Mouse (Mus musculus) forebrain, embryonic 12.5 days (tissue): ENCODE results near the gene Atp5h. TPM values are rescaled to one million over a fixed set of nuclear protein-coding genes. Genes with fewer than 3 reads are reported as not detected.

Experiments used
- ATAC-seq: fragments of 200-750 bp; cut with Nextera tagmentation; 2 replicates; pipeline ENCODE4 v1.8.0; 2017; ENCODE audit warnings: moderate TSS enrichment; ENCODE audit not compliant: low FRiP score
- H3K27ac ChIP-seq: fragments of 300-500 bp; sonication (generic); 2 replicates; pipeline ENCODE4 v1.5.1; 2016; ENCODE audit warnings: mild to moderate bottlenecking
- H3K27me3 ChIP-seq: fragments of 300-500 bp; sonication (generic); 2 replicates; pipeline ENCODE4 v1.6.1; 2016; ENCODE audit warnings: mild to moderate bottlenecking
- H3K36me3 ChIP-seq: fragments of 300-500 bp; sonication (generic); replicated peaks from 2 replicates; pipeline ENCODE4 v1.6.1; 2016; ENCODE audit warnings: mild to moderate bottlenecking
- H3K4me1 ChIP-seq: fragments of 300-500 bp; sonication (generic); 2 replicates; pipeline ENCODE4 v1.6.1; 2016
- H3K4me2 ChIP-seq: fragments of 300-500 bp; sonication (generic); 2 replicates; pipeline ENCODE4 v1.6.1; 2016; ENCODE audit warnings: mild to moderate bottlenecking, moderate library complexity
- H3K4me3 ChIP-seq: fragments of 300-500 bp; sonication (generic); replicated peaks from 2 replicates; pipeline ENCODE4 v1.5.1; 2016; ENCODE audit warnings: mild to moderate bottlenecking
- H3K9ac ChIP-seq: fragments of 300-500 bp; sonication (generic); 2 replicates; pipeline ENCODE4 v1.6.1; 2016; ENCODE audit warnings: mild to moderate bottlenecking
- H3K9me3 ChIP-seq: fragments of 300-500 bp; sonication (generic); 2 replicates; pipeline ENCODE4 v1.6.1; 2016
- WGBS: fragments of 180-500 bp; shearing (Covaris S2); methylation state at CpG from one replicate; pipeline ENCODE4 v1.1.7; 2016; 5-methylcytosine and 5-hydroxymethylcytosine counted together
- microRNA-seq: library from miRNA; unstranded; fragments of <30 nt; microRNA quantifications from one replicate; pipeline ENCODE4, GENCODE M21; 2017
- polyA plus RNA-seq: library from polyadenylated mRNA; unstranded; fragments of >200 nt; fragmentation: Nextera tagmentation; extraction: Ambion mirVana; gene quantifications from 2 replicates; pipeline ENCODE4 v1.2.1, GENCODE M21; 2016

Gene Atp5h
- polyA plus RNA-seq, 1 experiment from 2014 or later: 857 TPM

DNA sequence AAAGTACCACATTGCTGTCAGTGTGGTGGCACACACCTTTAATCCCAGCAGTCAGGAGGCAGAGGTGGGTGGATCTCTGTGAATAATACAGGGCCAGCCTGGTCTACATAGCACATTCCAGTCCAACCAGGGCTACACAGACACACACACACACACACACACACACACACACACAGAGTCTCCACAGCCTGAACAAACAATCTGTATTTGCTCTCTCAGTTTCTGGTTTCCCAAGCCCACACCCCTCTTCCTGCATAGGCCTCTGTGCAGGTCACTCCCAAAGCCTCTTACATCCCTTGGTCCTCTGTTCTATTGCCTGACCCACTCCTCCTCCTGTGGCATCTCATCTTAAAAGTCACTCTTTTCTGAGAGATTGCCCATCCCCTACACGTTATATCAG lies 47.7 kb downstream of the Atp5h start:
- no peak overlapping the region for H3K27ac ChIP-seq
- no peaks in the 10 kb centered on the region for H3K9me3 ChIP-seq

DNA sequence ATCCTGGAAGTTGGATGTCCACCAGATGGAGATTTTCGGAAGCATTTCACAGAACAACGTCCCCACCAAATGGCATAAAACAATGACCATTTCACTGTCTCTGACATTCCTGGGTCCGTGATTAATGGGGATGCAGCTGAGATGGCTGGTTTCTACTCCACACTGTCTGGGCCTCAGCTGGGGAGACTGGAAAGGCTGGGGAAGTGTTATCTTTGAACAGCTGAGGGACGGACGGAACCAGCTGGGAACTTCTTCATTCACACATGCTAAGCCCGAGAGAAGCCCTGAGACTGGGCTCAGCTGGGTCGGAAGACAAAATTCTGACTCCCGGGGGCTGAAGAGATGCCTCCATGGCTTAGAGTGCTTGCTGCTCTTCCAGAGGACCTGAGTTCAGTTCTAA lies 48.4 kb downstream of the Atp5h start:
- Histone ChIP-seq H3K9ac (no peak overlapping the region), H3K9me3 (no peaks in the 10 kb centered on the region), H3K27ac (no peak overlapping the region), H3K4me1 (peaks cover 28% of the 10 kb centered on the region), H3K4me2 (no peak overlapping the region), H3K4me3 (no peak overlapping the region), H3K27me3 (peaks cover 52% of the 10 kb centered on the region), H3K36me3 (no peaks in the 10 kb centered on the region)
- ATAC-seq: no peak
- WGBS: 70% methylated on average over 8 of the region's 8 CpGs

More for the DNA sequence above, 47.7 kb downstream of the Atp5h start:
- Histone ChIP-seq H3K27me3 (peaks cover 53% of the 10 kb centered on the region), H3K4me3 (no peak overlapping the region), H3K36me3 (no peaks in the 10 kb centered on the region), H3K4me1 (peaks cover 22% of the 10 kb centered on the region), H3K4me2 (no peak overlapping the region), H3K9ac (no peak overlapping the region)
- WGBS: 74% methylated on average over 1 of the region's 1 CpGs
- ATAC-seq: no peak

DNA sequence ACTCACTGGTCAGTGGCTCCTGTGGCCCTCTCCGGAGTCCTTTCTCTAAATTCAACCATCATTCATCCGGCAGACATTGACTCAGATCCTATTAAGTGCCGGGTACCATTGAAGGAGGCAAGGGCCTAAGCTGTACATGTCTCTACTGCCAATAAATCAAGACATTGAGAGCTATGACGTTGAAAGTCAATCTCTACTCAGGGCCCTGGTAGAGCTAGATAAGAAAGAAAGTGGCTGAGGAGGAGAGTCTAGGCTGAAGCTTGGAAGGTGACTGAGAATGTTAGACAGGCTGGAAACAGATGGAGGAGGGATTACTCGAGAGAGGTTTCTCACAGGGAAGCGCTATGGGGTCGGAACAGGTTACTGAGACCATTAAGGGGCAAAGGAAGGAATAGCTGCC lies 49.4 kb downstream of the Atp5h start:
- WGBS: 63% methylated on average over 7 of the region's 7 CpGs
- Histone ChIP-seq H3K9me3 (no peaks in the 10 kb centered on the region), H3K4me2 (no peak overlapping the region), H3K36me3 (no peaks in the 10 kb centered on the region), H3K9ac (no peak overlapping the region), H3K27ac (no peak overlapping the region), H3K4me1 (peaks cover 35% of the 10 kb centered on the region), H3K4me3 (no peak overlapping the region), H3K27me3 (peaks cover 51% of the 10 kb centered on the region)
- no peak for ATAC-seq

DNA sequence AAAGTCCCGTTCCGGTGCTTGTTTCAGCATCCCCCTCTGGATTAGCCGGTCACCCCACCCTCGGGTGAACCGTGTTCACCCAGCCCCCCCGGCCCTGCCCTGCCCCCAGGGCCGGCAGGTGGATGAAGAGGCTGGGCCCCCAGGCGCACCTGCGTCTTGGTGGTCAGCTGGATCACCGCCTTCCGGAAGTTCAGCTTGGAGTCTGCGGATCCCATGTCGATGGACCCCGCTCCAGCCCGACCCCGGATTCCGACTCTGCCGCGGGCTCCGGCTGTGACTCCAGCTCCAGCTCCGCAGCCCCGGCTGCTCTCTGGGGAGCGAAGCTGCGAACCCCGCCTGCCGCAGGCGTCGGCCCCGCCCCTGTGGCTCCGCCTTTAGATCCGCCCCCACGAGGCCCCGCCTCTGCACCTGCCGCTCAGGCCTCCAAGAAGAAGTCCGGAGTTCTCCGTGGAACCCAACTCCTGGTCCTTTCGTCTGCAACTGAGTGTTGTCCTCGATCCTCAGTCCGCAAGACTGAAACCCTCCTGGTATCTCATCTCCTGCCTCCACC lies 52.3 kb downstream of the Atp5h start, which contains the start of gene Hid1:
TSS of gene Hid1 (minus strand) at position 362 of the 550 bp plus-strand sequence.
- H3K27me3 ChIP-seq: peaks cover 29% of the 10 kb centered on the region

DNA sequence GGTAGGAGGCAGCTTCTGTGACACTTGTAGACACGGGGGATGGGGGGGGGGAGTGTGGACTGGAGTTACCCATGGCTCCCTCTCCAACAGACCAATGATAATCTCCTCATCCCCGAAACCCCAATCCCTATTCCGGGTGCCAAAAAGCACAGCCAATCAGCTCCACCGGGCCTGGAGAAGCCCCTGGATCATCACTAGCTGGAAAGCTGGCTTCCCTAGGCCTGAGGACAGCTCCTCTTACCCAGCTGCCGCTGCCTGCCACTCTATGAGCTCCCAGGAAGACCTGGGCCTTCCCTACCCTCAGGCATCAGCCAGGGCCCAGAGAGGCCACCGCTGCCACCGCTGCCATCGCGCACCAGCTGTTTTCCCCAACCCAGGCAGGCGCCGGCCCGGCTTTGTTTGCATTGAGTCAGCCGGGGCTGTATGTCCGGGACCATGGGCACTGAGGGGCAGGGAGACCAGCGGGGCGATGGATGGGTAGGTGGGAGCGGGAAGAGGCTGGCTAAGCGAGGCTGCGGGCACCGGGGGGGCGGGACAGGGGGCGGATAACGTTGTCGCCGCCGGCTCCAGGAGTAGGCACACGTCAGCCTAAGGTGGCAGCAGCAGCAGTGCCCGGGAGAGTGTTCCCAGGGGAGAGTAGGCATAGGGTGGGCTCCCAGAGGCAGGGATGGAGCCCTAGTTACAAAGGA lies 52.9 kb downstream of the Atp5h start:
- Histone ChIP-seq H3K9ac (peak overlapping the region; percentile 78), H3K27ac (peak overlapping the region; percentile 68), H3K36me3 (no peaks in the 10 kb centered on the region), H3K27me3 (peaks cover 26% of the 10 kb centered on the region), H3K4me3 (peak overlapping the region; percentile 70), H3K9me3 (no peaks in the 10 kb centered on the region), H3K4me2 (peak overlapping the region; percentile 97), H3K4me1 (peaks cover 24% of the 10 kb centered on the region)
- ATAC-seq: peak; percentile 68
- WGBS: 2% methylated on average over 27 of the region's 28 CpGs

More for the DNA sequence above, 52.3 kb downstream of the Atp5h start, which contains the start of gene Hid1:
- no peaks in the 10 kb centered on the region for H3K36me3 ChIP-seq
- under 1% methylated on average over 39 of the region's 39 CpGs for WGBS
- peak within 1 kb of the TSS; percentile 68 for H3K27ac ChIP-seq
- ATAC-seq: peak; percentile 92
- peak within 1 kb of the TSS; percentile 70 for H3K4me3 ChIP-seq
- no peaks in the 10 kb centered on the region for H3K9me3 ChIP-seq
- peak within 1 kb of the TSS; percentile 78 for H3K9ac ChIP-seq
- peak within 1 kb of the TSS; percentile 97 for H3K4me2 ChIP-seq
- peaks cover 24% of the 10 kb centered on the region for H3K4me1 ChIP-seq

DNA sequence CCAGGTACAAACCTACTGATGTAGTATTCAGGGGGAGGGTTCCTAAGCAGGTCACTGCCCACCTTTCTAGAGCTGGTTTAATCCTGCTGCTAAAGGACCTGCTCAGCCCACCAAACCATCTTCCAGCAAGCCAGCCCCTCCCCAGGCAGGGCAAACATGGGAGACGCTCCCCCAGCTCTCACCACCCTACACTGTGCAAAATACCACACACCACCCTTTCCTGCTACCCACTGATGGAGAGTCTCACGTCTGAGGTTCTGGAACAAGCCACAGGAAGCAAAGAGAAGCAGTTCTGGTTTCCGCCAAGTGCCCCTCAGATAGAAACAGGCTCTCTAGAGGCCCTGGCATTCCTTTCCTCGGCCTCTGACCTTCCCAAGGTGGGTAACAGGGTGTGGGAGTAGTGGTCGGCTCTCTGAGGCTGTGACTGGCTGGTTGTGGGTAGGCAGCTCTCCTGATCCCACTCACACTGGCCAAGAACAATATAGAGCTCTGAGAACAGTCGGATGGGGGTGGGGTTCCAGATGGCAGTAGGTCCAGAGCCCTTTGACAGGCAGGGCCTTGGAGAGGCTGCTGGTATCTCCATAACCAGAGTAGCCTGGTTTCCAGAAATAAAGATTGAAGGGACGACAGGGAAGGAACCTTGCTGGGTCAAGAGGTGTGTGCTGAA lies 53.6 kb downstream of the Atp5h start:
- ATAC-seq: peak; percentile 16; the same call in 1 of the 2 replicates
- peak overlapping the region; percentile 97 for H3K4me2 ChIP-seq
- peaks cover 21% of the 10 kb centered on the region; the same call in 1 of the 2 replicates for H3K27me3 ChIP-seq
- H3K9me3 ChIP-seq: no peaks in the 10 kb centered on the region
- peak overlapping the region; percentile 70 for H3K4me3 ChIP-seq
- H3K27ac ChIP-seq: 0 out of 2 replicates have a peak overlapping the region, but pooled peaks have one; percentile 25
- peak overlapping the region; percentile 78 for H3K9ac ChIP-seq
- peaks cover 24% of the 10 kb centered on the region for H3K4me1 ChIP-seq
- WGBS: 42% methylated on average over 7 of the region's 7 CpGs
- H3K36me3 ChIP-seq: no peaks in the 10 kb centered on the region

Small RNA genes within 50 kb of the gene (microRNA-seq; reads per million reads assigned to microRNA genes)
- gene Mir3968: not detected

Other genes starting within 250 kb of the Atp5h start
- 7.9 and 8.4 TPM in 2 replicates for gene Tmem104, start 232.5 kb downstream of the Atp5h start, polyA plus RNA-seq
- gene Nat9, start 232.1 kb downstream of the Atp5h start, polyA plus RNA-seq: 16.0 and 16.6 TPM in 2 replicates
- 0.08 TPM in 1 of 2 replicates, not detected in the other for gene Grin2c, start 152.7 kb downstream of the Atp5h start, polyA plus RNA-seq
- gene Fdxr, start 142.9 kb downstream of the Atp5h start, polyA plus RNA-seq: 16.9 and 17.4 TPM in 2 replicates
- gene Fads6, start 122.3 kb downstream of the Atp5h start, polyA plus RNA-seq: 0.26 and 0.37 TPM in 2 replicates
- gene Otop2, start 112.8 kb downstream of the Atp5h start, polyA plus RNA-seq: not detected in 2 replicates
- gene Ush1g, start 97.9 kb downstream of the Atp5h start, polyA plus RNA-seq: not detected in 2 replicates
- gene Otop3, start 85.2 kb downstream of the Atp5h start, polyA plus RNA-seq: not detected in 2 replicates
- gene Hid1, start 52.2 kb downstream of the Atp5h start, polyA plus RNA-seq: 33.7 and 36.4 TPM in 2 replicates
- gene Cdr2l, start 38.0 kb downstream of the Atp5h start, polyA plus RNA-seq: 28.3 and 29.6 TPM in 2 replicates
- 222 and 232 TPM in 2 replicates for gene Mrpl58, start 16.2 kb downstream of the Atp5h start, polyA plus RNA-seq
- 23.9 and 29.8 TPM in 2 replicates for gene Kctd2, start 166 bp upstream of the Atp5h start, polyA plus RNA-seq
- not detected in 2 replicates for gene Trim80, start 20.6 kb upstream of the Atp5h start, polyA plus RNA-seq
- gene Slc16a5, start 42.5 kb upstream of the Atp5h start, polyA plus RNA-seq: not detected in 2 replicates
- 10.9 and 11.0 TPM in 2 replicates for gene Armc7, start 55.7 kb upstream of the Atp5h start, polyA plus RNA-seq
- 72.0 and 80.3 TPM in 2 replicates for gene Nt5c, start 71.9 kb upstream of the Atp5h start, polyA plus RNA-seq
- 1,151 and 1,196 TPM in 2 replicates for gene Jpt1, start 94.4 kb upstream of the Atp5h start, polyA plus RNA-seq
- 1,429 and 1,474 TPM in 2 replicates for gene Sumo2, start 116.3 kb upstream of the Atp5h start, polyA plus RNA-seq
- 194 and 199 TPM in 2 replicates for gene Nup85, start 144.5 kb upstream of the Atp5h start, polyA plus RNA-seq
- 87.4 and 89.5 TPM in 2 replicates for gene Mrps7, start 184.0 kb upstream of the Atp5h start, polyA plus RNA-seq
- gene Gga3, start 184.1 kb upstream of the Atp5h start, polyA plus RNA-seq: 32.3 and 35.1 TPM in 2 replicates
- gene Mif4gd, start 193.0 kb upstream of the Atp5h start, polyA plus RNA-seq: 15.2 and 16.5 TPM in 2 replicates
- gene Slc25a19, start 208.3 kb upstream of the Atp5h start, polyA plus RNA-seq: 28.4 and 29.7 TPM in 2 replicates